In the genomic region with DNA sequence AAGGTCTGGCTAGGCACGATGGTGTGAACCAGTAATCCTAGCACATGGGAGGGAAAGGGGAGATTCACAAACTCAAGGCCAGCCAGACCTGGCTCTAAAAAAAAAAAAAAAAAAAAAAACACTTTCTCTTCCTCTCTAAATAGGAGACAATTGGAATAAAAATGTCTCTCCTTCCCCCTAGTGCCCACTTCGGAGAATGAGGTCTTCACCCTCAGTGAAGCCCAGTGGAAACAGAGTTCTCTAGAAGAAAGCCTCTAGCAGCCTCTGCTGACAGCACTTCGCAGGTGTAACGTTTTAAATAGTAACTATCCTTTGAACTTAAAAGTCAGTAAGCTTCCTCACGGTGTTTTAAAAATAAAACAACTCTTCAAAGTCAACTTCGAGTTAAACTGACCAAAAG, we compare ENCODE assay signal across 13 mouse cellular contexts. TPM values are rescaled to one million over a fixed set of nuclear protein-coding genes. Genes with fewer than 3 reads are reported as not detected.
DNase-seq lines count a peak whose midpoint lies in the region; ATAC-seq and TF ChIP-seq lines count a peak whose summit lies in the region.
"Had no signal": no experiment of that assay in that cellular context is flagged by ENCODE, and none has a peak within 500 bp of the region (broad histone marks: within the 10 kb centered on the region; RNA-seq: fewer than 3 reads in every experiment).

No protein-coding gene starts in this region.

- no peak for DNase-seq in heart, adult 2 months
- no peak for DNase-seq in heart, adult 8-10 months (ENCODE audit: low spot score)
- DNase-seq in limb, embryonic 14.5 days (ENCODE audit: low spot score) = peak; percentile 29
- DNase-seq in limb, embryonic 10.5 days (ENCODE audit: low spot score) = no peak
- DNase-seq in brain, embryonic 18.5 days (ENCODE audit: low read depth, low spot score) = peak; percentile 4
- no peak for DNase-seq in testis, postnatal 10 days (ENCODE audit: low spot score)
- DNase-seq: cerebellum, adult 18-20 months; thymus, postnatal 14 days had no signal

- H3K4me1 ChIP-seq in heart, adult 2 months (ENCODE audit: control insufficient read depth, insufficient read depth, low read length) = no peaks in the 10 kb centered on the region
- no peaks in the 10 kb centered on the region for H3K4me1 ChIP-seq in limb, embryonic 14.5 days (ENCODE audit: control insufficient read depth, insufficient read depth, low read length)
- H3K4me1 ChIP-seq in limb, embryonic 10.5 days = no peaks in the 10 kb centered on the region
- H3K4me1 ChIP-seq: embryonic facial prominence, embryonic 12.5 days; heart, embryonic 10.5 days had no signal

- H3K9me3 ChIP-seq in limb, embryonic 14.5 days (ENCODE audit: control insufficient read depth, low read length) = no peaks in the 10 kb centered on the region
- H3K9me3 ChIP-seq in limb, embryonic 10.5 days (replicated peaks) = no peaks in the 10 kb centered on the region
- H3K9me3 ChIP-seq: embryonic facial prominence, embryonic 12.5 days; G1E; heart, embryonic 10.5 days had no signal

- ATAC-seq in limb, embryonic 14.5 days (ENCODE audit: low FRiP score, low read depth) = no peak
- ATAC-seq in CD4-positive, CD25-positive, alpha-beta regulatory T cell, adult 4 months = peak; percentile 56

- no peak overlapping the region for H3K4me2 ChIP-seq in limb, embryonic 14.5 days (replicated peaks; ENCODE audit: low read depth, low read length, severe bottlenecking)
- H3K4me2 ChIP-seq: embryonic facial prominence, embryonic 12.5 days had no signal

- TF ChIP-seq CTCF in heart, adult 2 months (IDR thresholded peaks at IDR 0.05) = peak; percentile 37

- 54% methylated on average over 6 of the region's 6 CpGs for WGBS in heart, adult 2 months
- 71% methylated on average over 6 of the region's 6 CpGs for WGBS in limb, embryonic 14.5 days
- 85% methylated on average over 6 of the region's 6 CpGs for WGBS in limb, embryonic 10.5 days

- intact Hi-C loops in heart, adult 2 months (cut with DNase I) = loop anchor here (10.0 kb wide), 1 partner anchor 600 kb away; no protein-coding TSS in a partner anchor

- no peak for TF ChIP-seq EP300 in heart, adult 2 months (IDR thresholded peaks at IDR 0.05; ENCODE audit: insufficient read depth, low read depth, low read length)

- no peak overlapping the region for H3K4me3 ChIP-seq in heart, adult 2 months
- no peak overlapping the region for H3K4me3 ChIP-seq in limb, embryonic 14.5 days (replicated peaks; ENCODE audit: low read length)
- no peak overlapping the region for H3K4me3 ChIP-seq in limb, embryonic 10.5 days
- H3K4me3 ChIP-seq: embryonic facial prominence, embryonic 12.5 days; heart, embryonic 10.5 days had no signal

- H3K9ac ChIP-seq in heart, adult 2 months (ENCODE audit: low read depth, low read length) = no peak overlapping the region
- no peak overlapping the region for H3K9ac ChIP-seq in limb, embryonic 14.5 days (ENCODE audit: low read depth, low read length, severe bottlenecking)
- H3K9ac ChIP-seq: embryonic facial prominence, embryonic 12.5 days had no signal

- H3K27ac ChIP-seq in heart, adult 2 months = no peak overlapping the region
- no peak overlapping the region for H3K27ac ChIP-seq in limb, embryonic 14.5 days (replicated peaks; ENCODE audit: low read depth, low read length)
- no peak overlapping the region for H3K27ac ChIP-seq in limb, embryonic 10.5 days
- H3K27ac ChIP-seq: embryonic facial prominence, embryonic 12.5 days; heart, embryonic 10.5 days; macrophage had no signal

- no peaks in the 10 kb centered on the region for H3K27me3 ChIP-seq in heart, adult 2 months (ENCODE audit: control insufficient read depth, insufficient read depth, low read length)
- H3K27me3 ChIP-seq in limb, embryonic 14.5 days (ENCODE audit: control insufficient read depth, insufficient read depth, low read length) = no peaks in the 10 kb centered on the region
- H3K27me3 ChIP-seq in limb, embryonic 10.5 days (ENCODE audit: low read depth, poor library complexity, severe bottlenecking) = no peaks in the 10 kb centered on the region
- H3K27me3 ChIP-seq: embryonic facial prominence, embryonic 12.5 days had no signal

- no peak for TF ChIP-seq POLR2A in heart, adult 2 months (IDR thresholded peaks at IDR 0.05; ENCODE audit: insufficient read depth, low read depth, low read length)
- no peak for TF ChIP-seq POLR2A in limb, embryonic 14.5 days (IDR thresholded peaks at IDR 0.05; ENCODE audit: borderline replicate concordance, extremely low read depth, insufficient read depth, insufficient read length)

- no peaks in the 10 kb centered on the region for H3K79me2 ChIP-seq in heart, adult 2 months (replicated peaks; ENCODE audit: control insufficient read depth, insufficient read depth, low read length)

- no peaks in the 10 kb centered on the region for H3K36me3 ChIP-seq in heart, adult 2 months (ENCODE audit: control insufficient read depth, insufficient read depth, low read length)
- peaks cover 12% of the 10 kb centered on the region for H3K36me3 ChIP-seq in limb, embryonic 14.5 days (ENCODE audit: control insufficient read depth, insufficient read depth, low read length)
- peaks cover 41% of the 10 kb centered on the region for H3K36me3 ChIP-seq in limb, embryonic 10.5 days

RNA-seq across cellular contexts. Expression of gene Wdr70, which starts 33.8 kb away (rescaled TPM):
- total RNA-seq in heart, adult 2 months (2021) = 10 to 100 TPM; 20.7 to 21.1 TPM
- polyA plus RNA-seq in heart, adult 2 months (2012; rRNA removed) = 12.1 and 15.6 TPM in 2 replicates
- 10 to 100 TPM; 18.8 to 22.6 (median 21.3) TPM for total RNA-seq in heart, adult 8-10 months (2022)
- 29.4 and 36.4 TPM in 2 replicates for polyA plus RNA-seq in limb, embryonic 14.5 days (2012; rRNA removed)
- 50.4 and 51.7 TPM in 2 replicates for polyA plus RNA-seq in limb, embryonic 14.5 days (2014; fragmentation: Nextera tagmentation; extraction: Ambion mirVana)
- polyA plus RNA-seq in limb, embryonic 10.5 days (2016; fragmentation: Nextera tagmentation; extraction: Ambion mirVana) = 68.4 and 71.4 TPM in 2 replicates
- polyA plus RNA-seq in CD4-positive, CD25-positive, alpha-beta regulatory T cell, adult 4 months (2017; shearing (Covaris generic)) = 10 to 100 TPM; 32.5 to 37.0 TPM

RNA-seq across cellular contexts. Expression of gene Nup155, which starts 43.9 kb away (rescaled TPM):
- total RNA-seq in heart, adult 2 months (2021) = 10 to 100 TPM in 1 of 2 experiments, 1 to 10 TPM in 1; 9.5 to 10.0 TPM
- 4.0 and 7.3 TPM in 2 replicates for polyA plus RNA-seq in heart, adult 2 months (2012; rRNA removed)
- 10 to 100 TPM in 3 of 4 experiments, 1 to 10 TPM in 1; 9.5 to 11.4 (median 10.4) TPM for total RNA-seq in heart, adult 8-10 months (2022)
- 26.6 and 29.1 TPM in 2 replicates for polyA plus RNA-seq in limb, embryonic 14.5 days (2012; rRNA removed)
- polyA plus RNA-seq in limb, embryonic 14.5 days (2014; fragmentation: Nextera tagmentation; extraction: Ambion mirVana) = 16.7 and 18.3 TPM in 2 replicates
- 28.4 and 31.0 TPM in 2 replicates for polyA plus RNA-seq in limb, embryonic 10.5 days (2016; fragmentation: Nextera tagmentation; extraction: Ambion mirVana)
- polyA plus RNA-seq in CD4-positive, CD25-positive, alpha-beta regulatory T cell, adult 4 months (2017; shearing (Covaris generic)) = 10 to 100 TPM in 1 of 2 experiments, 1 to 10 TPM in 1; 8.1 to 11.5 TPM

Comparison
In these comparisons a context has a peak if more than half of its experiments do, and no peak if none do; other contexts are left out.
1. DNase-seq: peak in limb, embryonic 14.5 days (single experiment) and brain, embryonic 18.5 days (single experiment); none in heart, adult 2 months (0 of 2), heart, adult 8-10 months (single experiment), limb, embryonic 10.5 days (single experiment) and testis, postnatal 10 days (single experiment).